Mouse (Mus musculus) liver, embryonic 16.5 days (tissue): ENCODE results near the gene Sec16a. TPM values are rescaled to one million over a fixed set of nuclear protein-coding genes. Genes with fewer than 3 reads are reported as not detected.
A peak's percentile ranks its signal among the peaks of the same experiment; 100 is the strongest.

ENCODE experiments used
- ATAC-seq: fragments of 200-750 bp; cut with Nextera tagmentation; 2 replicates; pipeline ENCODE4 v1.8.0; 2017; ENCODE audit warnings: low read depth, mild to moderate bottlenecking, moderate number of reproducible peaks, moderate library complexity
- H3K27ac ChIP-seq: fragments of 300-500 bp; sonication (generic); 2 replicates; pipeline ENCODE4 v1.5.1; 2014; ENCODE audit warnings: mild to moderate bottlenecking, low read length
- H3K27me3 ChIP-seq: fragments of 300-500 bp; sonication (generic); 2 replicates; pipeline ENCODE4 v1.6.1; 2014; ENCODE audit warnings: low read depth, low read length, mixed read lengths; ENCODE audit not compliant: control insufficient read depth, insufficient read depth
- H3K36me3 ChIP-seq: fragments of 300-500 bp; sonication (generic); 2 replicates; pipeline ENCODE4 v1.6.1; 2014; ENCODE audit warnings: mild to moderate bottlenecking; ENCODE audit not compliant: control insufficient read depth, insufficient read depth
- H3K4me1 ChIP-seq: fragments of 300-500 bp; sonication (generic); 2 replicates; pipeline ENCODE4 v1.6.1; 2014; ENCODE audit warnings: low read depth, low read length, mixed read lengths; ENCODE audit not compliant: control insufficient read depth
- H3K4me2 ChIP-seq: fragments of 300-500 bp; sonication (generic); 2 replicates; pipeline ENCODE4 v1.6.1; 2014; ENCODE audit warnings: low read depth, low read length, mixed read lengths
- H3K4me3 ChIP-seq: fragments of 300-500 bp; sonication (generic); 2 replicates; pipeline ENCODE4 v1.5.1; 2014; ENCODE audit warnings: low read depth, mild to moderate bottlenecking, low read length
- H3K9ac ChIP-seq: fragments of 300-500 bp; sonication (generic); 2 replicates; pipeline ENCODE4 v1.6.1; 2014; ENCODE audit warnings: low read depth, low read length
- H3K9me3 ChIP-seq: fragments of 300-500 bp; sonication (generic); replicated peaks from 2 replicates; pipeline ENCODE4 v1.6.1; 2016; ENCODE audit warnings: low read length; ENCODE audit not compliant: control insufficient read depth
- WGBS: fragments of 180-500 bp; shearing (Covaris S2); extraction: QIAGEN DNeasy Blood & Tissue Kit; methylation state at CpG from one replicate; pipeline ENCODE4 v1.1.7; 2014; ENCODE audit not compliant: insufficient replicate concordance; 5-methylcytosine and 5-hydroxymethylcytosine counted together
- polyA plus RNA-seq: library from polyadenylated mRNA; unstranded; fragments of >200 nt; fragmentation: Nextera tagmentation; extraction: Ambion mirVana; gene quantifications from 2 replicates; pipeline ENCODE4 v1.2.1, GENCODE M21; 2015

Sec16a gene
- polyA plus RNA-seq, 1 experiment from 2014 or later, result 12.4 TPM

- H3K27ac ChIP-seq, result peak overlapping the region; percentile 39
- no peak overlapping the region for H3K4me3 ChIP-seq
- H3K27me3 ChIP-seq, result no peaks in the 10 kb centered on the region
- peaks cover 13% of the 10 kb centered on the region for H3K36me3 ChIP-seq
- peaks cover 10% of the 10 kb centered on the region for H3K4me1 ChIP-seq
- peak; percentile 83 for ATAC-seq
- 69% methylated on average over 7 of the region's 7 CpGs for WGBS
- no peaks in the 10 kb centered on the region for H3K9me3 ChIP-seq
- no peak overlapping the region for H3K9ac ChIP-seq
- no peak overlapping the region for H3K4me2 ChIP-seq
Measured at GRCm38 (mm10) chr2:26434791-26435572, 10.0 kb downstream of the Sec16a start.

- Histone ChIP-seq H3K4me3 (no peak overlapping the region), H3K27me3 (no peaks in the 10 kb centered on the region), H3K36me3 (peaks cover 35% of the 10 kb centered on the region), H3K9me3 (no peaks in the 10 kb centered on the region), H3K4me2 (no peak overlapping the region), H3K9ac (no peak overlapping the region), H3K27ac (no peak overlapping the region), H3K4me1 (no peaks in the 10 kb centered on the region)
- 0 out of 2 replicates have a peak, but pooled peaks have one; percentile 16 for ATAC-seq
- 78% methylated on average over 5 of the region's 5 CpGs for WGBS
Measured at GRCm38 (mm10) chr2:26429851-26430250, 15.2 kb downstream of the Sec16a start.

- Histone ChIP-seq H3K4me1 (no peaks in the 10 kb centered on the region), H3K9ac (no peak overlapping the region), H3K27me3 (no peaks in the 10 kb centered on the region), H3K4me2 (no peak overlapping the region), H3K36me3 (peaks cover 50% of the 10 kb centered on the region), H3K27ac (no peak overlapping the region), H3K9me3 (no peaks in the 10 kb centered on the region), H3K4me3 (no peak overlapping the region)
- 80% methylated on average over 2 of the region's 2 CpGs for WGBS
- no peak for ATAC-seq
Measured at GRCm38 (mm10) chr2:26424541-26424940, 20.5 kb downstream of the Sec16a start.

- Histone ChIP-seq H3K4me3 (no peak overlapping the region), H3K9ac (no peak overlapping the region), H3K27ac (no peak overlapping the region), H3K4me1 (no peaks in the 10 kb centered on the region), H3K36me3 (peaks cover 43% of the 10 kb centered on the region), H3K27me3 (no peaks in the 10 kb centered on the region), H3K9me3 (no peaks in the 10 kb centered on the region), H3K4me2 (no peak overlapping the region)
- no peak for ATAC-seq
- 65% methylated on average over 1 of the region's 1 CpGs for WGBS
Measured at GRCm38 (mm10) chr2:26423086-26423485, 21.9 kb downstream of the Sec16a start.

GRCm38 (mm10) chr2:26421969-26422368, 23.0 kb downstream of the Sec16a start:
- no peaks in the 10 kb centered on the region for H3K9me3 ChIP-seq
- no peak for ATAC-seq
- H3K9ac ChIP-seq, result no peak overlapping the region
- peaks cover 41% of the 10 kb centered on the region for H3K36me3 ChIP-seq
- no peak overlapping the region for H3K4me2 ChIP-seq
- H3K27me3 ChIP-seq, result no peaks in the 10 kb centered on the region
- H3K4me1 ChIP-seq, result no peaks in the 10 kb centered on the region; the same call in 1 of the 2 replicates
- 89% methylated on average over 2 of the region's 2 CpGs for WGBS
- H3K27ac ChIP-seq, result no peak overlapping the region
- H3K4me3 ChIP-seq, result no peak overlapping the region

- Histone ChIP-seq H3K36me3 (peaks cover 25% of the 10 kb centered on the region), H3K9ac (no peak overlapping the region), H3K4me3 (no peak overlapping the region), H3K27me3 (no peaks in the 10 kb centered on the region), H3K9me3 (no peaks in the 10 kb centered on the region), H3K27ac (no peak overlapping the region), H3K4me2 (no peak overlapping the region), H3K4me1 (no peaks in the 10 kb centered on the region; the same call in 1 of the 2 replicates)
- ATAC-seq, result no peak
- 69% methylated on average over 1 of the region's 1 CpGs for WGBS
Measured at GRCm38 (mm10) chr2:26418120-26418519, 26.9 kb downstream of the Sec16a start.

GRCm38 (mm10) chr2:26417066-26417465, 27.9 kb downstream of the Sec16a start:
- ATAC-seq, result peak; percentile 70
- Histone ChIP-seq H3K36me3 (peaks cover 19% of the 10 kb centered on the region), H3K4me2 (no peak overlapping the region), H3K27me3 (no peaks in the 10 kb centered on the region), H3K9me3 (no peaks in the 10 kb centered on the region), H3K4me1 (no peaks in the 10 kb centered on the region; the same call in 1 of the 2 replicates), H3K4me3 (no peak overlapping the region), H3K9ac (no peak overlapping the region), H3K27ac (no peak overlapping the region)

- no peak overlapping the region for H3K27ac ChIP-seq
- no peaks in the 10 kb centered on the region for H3K27me3 ChIP-seq
- H3K4me3 ChIP-seq, result no peak overlapping the region
- no peak overlapping the region for H3K9ac ChIP-seq
- no peak for ATAC-seq
- peaks cover 23% of the 10 kb centered on the region for H3K4me1 ChIP-seq
- WGBS, result 67% methylated on average over 4 of the region's 5 CpGs
- H3K4me2 ChIP-seq, result no peak overlapping the region
- H3K9me3 ChIP-seq, result no peaks in the 10 kb centered on the region
- peaks cover 20% of the 10 kb centered on the region for H3K36me3 ChIP-seq
Measured at GRCm38 (mm10) chr2:26410931-26411411, 34.0 kb downstream of the Sec16a start.

- Histone ChIP-seq H3K9me3 (no peaks in the 10 kb centered on the region), H3K27me3 (no peaks in the 10 kb centered on the region), H3K9ac (no peak overlapping the region), H3K4me3 (no peak overlapping the region), H3K4me1 (peaks cover 23% of the 10 kb centered on the region), H3K27ac (no peak overlapping the region), H3K36me3 (peaks cover 12% of the 10 kb centered on the region), H3K4me2 (no peak overlapping the region)
- WGBS, result 69% methylated on average over 5 of the region's 5 CpGs
- ATAC-seq, result no peak
Measured at GRCm38 (mm10) chr2:26410091-26410490, 34.9 kb downstream of the Sec16a start.
